In genomic region chr9:41697611-41698467, GRCm38 (mm10) we compare ENCODE assay signal across 8 mouse cellular contexts.
A peak's percentile ranks its signal among the peaks of the same experiment; 100 is the strongest.
DNase-seq lines count a peak whose midpoint lies in the region; ATAC-seq and TF ChIP-seq lines count a peak whose summit lies in the region.

No protein-coding gene starts in this region.

- DNase-seq in cerebellum, adult 11 months = peak; percentile 1
- no peak for DNase-seq in cerebellum, adult 2 months
- DNase-seq in limb, embryonic 14.5 days (ENCODE audit: low spot score) = no peak
- peak; percentile 40 for DNase-seq in retina, embryonic 14.5 days (ENCODE audit: low spot score)
- no peak for DNase-seq in spleen, adult 18-20 months
- DNase-seq in MN1 (ENCODE audit: low spot score) = no peak

- no peaks in the 10 kb centered on the region for H3K36me3 ChIP-seq in hindbrain, embryonic 13.5 days
- no peaks in the 10 kb centered on the region for H3K36me3 ChIP-seq in limb, embryonic 14.5 days (ENCODE audit: control insufficient read depth, insufficient read depth, low read length)
- no peaks in the 10 kb centered on the region for H3K36me3 ChIP-seq in intestine, postnatal 0 days (ENCODE audit: control insufficient read depth, insufficient read depth)

- peak overlapping the region; percentile 46 for H3K9ac ChIP-seq in hindbrain, embryonic 13.5 days
- peak overlapping the region; percentile 43; the same call in 1 of the 2 replicates for H3K9ac ChIP-seq in limb, embryonic 14.5 days (ENCODE audit: low read depth, low read length, severe bottlenecking)
- no peak overlapping the region for H3K9ac ChIP-seq in intestine, postnatal 0 days (ENCODE audit: low read depth, low read length)

- H3K4me3 ChIP-seq in cerebellum, adult 2 months (replicated peaks; ENCODE audit: insufficient read depth, low read depth, low read length) = no peak overlapping the region
- H3K4me3 ChIP-seq in hindbrain, embryonic 13.5 days = no peak overlapping the region
- no peak overlapping the region for H3K4me3 ChIP-seq in limb, embryonic 14.5 days (replicated peaks; ENCODE audit: low read length)
- H3K4me3 ChIP-seq in intestine, postnatal 0 days (ENCODE audit: low read depth, low read length) = no peak overlapping the region

- no peak overlapping the region; the same call in 1 of the 2 replicates for H3K4me2 ChIP-seq in hindbrain, embryonic 13.5 days
- no peak overlapping the region for H3K4me2 ChIP-seq in limb, embryonic 14.5 days (replicated peaks; ENCODE audit: low read depth, low read length, severe bottlenecking)
- H3K4me2 ChIP-seq in intestine, postnatal 0 days (replicated peaks; ENCODE audit: low read depth) = no peak overlapping the region

- TF ChIP-seq CTCF in cerebellum, adult 2 months (IDR thresholded peaks at IDR 0.05; ENCODE audit: borderline replicate concordance, insufficient read depth, low read depth, low read length) = no peak
- TF ChIP-seq CTCF in intestine, postnatal 0 days (IDR thresholded peaks at IDR 0.05; ENCODE audit: low read depth) = no peak

- H3K4me1 ChIP-seq in cerebellum, adult 2 months (ENCODE audit: control insufficient read depth, insufficient read depth, low read length) = no peaks in the 10 kb centered on the region
- peaks cover 41% of the 10 kb centered on the region for H3K4me1 ChIP-seq in hindbrain, embryonic 13.5 days (replicated peaks)
- peaks cover 10% of the 10 kb centered on the region for H3K4me1 ChIP-seq in limb, embryonic 14.5 days (ENCODE audit: control insufficient read depth, insufficient read depth, low read length)
- no peaks in the 10 kb centered on the region for H3K4me1 ChIP-seq in intestine, postnatal 0 days (replicated peaks; ENCODE audit: control insufficient read depth, insufficient read depth, low read length)

- no peaks in the 10 kb centered on the region for H3K9me3 ChIP-seq in hindbrain, embryonic 13.5 days
- H3K9me3 ChIP-seq in limb, embryonic 14.5 days (ENCODE audit: control insufficient read depth, low read length) = no peaks in the 10 kb centered on the region
- H3K9me3 ChIP-seq in intestine, postnatal 0 days (ENCODE audit: control insufficient read depth) = no peaks in the 10 kb centered on the region

- WGBS in cerebellum, adult 2 months = 51% methylated on average over 24 of the region's 24 CpGs
- WGBS in hindbrain, embryonic 13.5 days = 18% methylated on average over 24 of the region's 24 CpGs
- WGBS in limb, embryonic 14.5 days = 46% methylated on average over 24 of the region's 24 CpGs
- 76% methylated on average over 24 of the region's 24 CpGs for WGBS in intestine, postnatal 0 days

- ATAC-seq in hindbrain, embryonic 13.5 days (ENCODE audit: low FRiP score) = peak; percentile 78
- no peak for ATAC-seq in limb, embryonic 14.5 days (ENCODE audit: low FRiP score, low read depth)
- ATAC-seq in intestine, postnatal 0 days = no peak

- TF ChIP-seq POLR2A in cerebellum, adult 2 months (IDR thresholded peaks at IDR 0.05; ENCODE audit: borderline replicate concordance, insufficient read depth, low read length) = no peak
- no peak for TF ChIP-seq POLR2A in limb, embryonic 14.5 days (IDR thresholded peaks at IDR 0.05; ENCODE audit: borderline replicate concordance, extremely low read depth, insufficient read depth, insufficient read length)

- no peak overlapping the region for H3K27ac ChIP-seq in cerebellum, adult 2 months (ENCODE audit: insufficient read depth, low read length)
- H3K27ac ChIP-seq in hindbrain, embryonic 13.5 days = peak overlapping the region; percentile 88
- H3K27ac ChIP-seq in limb, embryonic 14.5 days (replicated peaks; ENCODE audit: low read depth, low read length) = no peak overlapping the region
- H3K27ac ChIP-seq in intestine, postnatal 0 days (ENCODE audit: low read depth, low read length) = no peak overlapping the region

- no peaks in the 10 kb centered on the region; the same call in 1 of the 2 replicates for H3K27me3 ChIP-seq in cerebellum, adult 2 months (ENCODE audit: control insufficient read depth, insufficient read depth, low read length)
- no peaks in the 10 kb centered on the region for H3K27me3 ChIP-seq in hindbrain, embryonic 13.5 days
- no peaks in the 10 kb centered on the region for H3K27me3 ChIP-seq in limb, embryonic 14.5 days (ENCODE audit: control insufficient read depth, insufficient read depth, low read length)
- H3K27me3 ChIP-seq in intestine, postnatal 0 days (replicated peaks; ENCODE audit: control insufficient read depth, insufficient read depth, low read length) = no peaks in the 10 kb centered on the region

Comparison
In these comparisons a context has a peak if more than half of its experiments do, and no peak if none do; other contexts are left out.
1. DNase-seq: peak in cerebellum, adult 11 months (single experiment) and retina, embryonic 14.5 days (single experiment); none in cerebellum, adult 2 months (0 of 2), limb, embryonic 14.5 days (single experiment), spleen, adult 18-20 months (0 of 2) and MN1 (single experiment).